Mouse (Mus musculus): ENCODE results near the gene Fads3.

DNA sequence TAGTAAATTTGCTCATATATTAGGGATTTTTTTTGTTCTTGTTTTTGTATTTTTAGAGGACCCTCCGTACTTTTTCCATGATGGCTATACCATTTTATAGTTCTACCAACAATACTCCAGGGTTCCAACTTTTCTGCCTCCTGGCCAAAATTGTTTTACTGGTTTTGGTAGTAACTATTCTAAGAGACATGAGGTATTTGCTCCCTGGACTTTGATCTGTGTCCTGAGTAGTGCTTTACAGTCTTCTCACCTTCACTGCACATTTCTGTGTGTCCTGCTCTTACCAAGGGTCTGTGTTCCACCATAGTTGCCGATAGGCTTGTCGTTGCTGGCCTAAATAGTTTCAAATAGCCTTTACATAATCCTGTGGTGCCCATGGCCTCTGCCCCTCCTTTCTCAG lies 3.0 kb upstream of the Fads3 start:
- TF ChIP-seq CTCF (conservative IDR thresholded peaks at IDR 0.05; ENCODE audit: low read length) (no peak), NANOG (IDR thresholded peaks at IDR 0.05; ENCODE audit: borderline replicate concordance, low read length) (no peak)

All from E14TG2a.4 (cell line).